In the genomic region with DNA sequence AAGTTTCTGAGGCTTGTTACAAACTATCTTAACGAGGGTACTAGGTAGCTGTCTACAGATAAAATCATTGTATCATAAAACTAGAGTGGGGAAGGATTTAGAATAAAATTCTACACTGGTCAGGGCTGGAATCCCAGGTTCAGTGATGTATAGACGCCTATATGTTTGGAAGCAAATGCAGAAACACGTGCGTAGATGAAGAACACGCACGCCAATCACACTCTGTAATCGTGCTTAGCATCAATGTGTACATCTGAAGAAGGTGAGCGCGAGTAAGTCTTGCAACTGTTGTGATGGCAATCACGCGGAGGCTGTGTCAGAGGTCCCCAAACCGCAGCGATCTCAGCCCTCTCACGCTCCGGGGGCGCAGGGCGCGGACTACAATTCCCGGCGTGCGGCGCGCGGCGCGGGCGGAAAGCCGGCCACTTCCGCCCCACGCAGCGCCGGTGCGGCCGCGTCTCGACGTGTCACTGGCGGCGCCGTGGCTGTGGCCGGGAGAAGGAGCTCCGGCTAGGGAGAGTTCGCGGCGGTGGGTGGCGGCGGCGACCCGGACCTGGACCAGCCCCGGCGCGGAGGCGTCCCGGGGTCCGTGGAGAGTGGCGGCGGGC, we compare ENCODE assay signal across 8 mouse cellular contexts. TPM values are rescaled to one million over a fixed set of nuclear protein-coding genes. Genes with fewer than 3 reads are reported as not detected.
DNase-seq lines count a peak whose midpoint lies in the region; ATAC-seq lines count a peak whose summit lies in the region.

Gene Clint1, plus strand, starts transcription at position 536 of the 608 bp plus-strand sequence.

- peak within 1 kb of the TSS; percentile 83 for H3K27ac ChIP-seq in hindbrain, embryonic 16.5 days (ENCODE audit: low read depth, low read length)
- peak within 1 kb of the TSS; percentile 75 for H3K27ac ChIP-seq in macrophage

- H3K27me3 ChIP-seq in hindbrain, embryonic 16.5 days (replicated peaks; ENCODE audit: control insufficient read depth, insufficient read depth, low read length) = no peaks in the 10 kb centered on the region

- ATAC-seq in hindbrain, embryonic 16.5 days = peak; percentile 98

- H3K4me2 ChIP-seq in hindbrain, embryonic 16.5 days (ENCODE audit: low read length) = peak within 1 kb of the TSS; percentile 67

- under 1% methylated on average over 47 of the region's 57 CpGs for WGBS in hindbrain, embryonic 16.5 days
- under 1% methylated on average over 53 of the region's 57 CpGs for WGBS in macrophage (ENCODE audit: missing documents)

- H3K9ac ChIP-seq in hindbrain, embryonic 16.5 days (ENCODE audit: low read depth, low read length) = peak within 1 kb of the TSS; percentile 96

- DNase-seq in R1 (ENCODE audit: low read depth, low spot score) = peak; percentile 74
- peak; percentile 89 to 93 for DNase-seq in cerebellum, postnatal 25 days
- peak; percentile 78 for DNase-seq in gastrocnemius, adult 18-20 months (ENCODE audit: low spot score)
- DNase-seq in left cerebral cortex, adult 18-20 months (ENCODE audit: low spot score in 2 of 2) = peak; percentile 85 to 90
- DNase-seq in right cerebral cortex, adult 18-20 months = peak; percentile 90
- DNase-seq in urinary bladder, postnatal 10 days (ENCODE audit: low spot score) = peak; percentile 46

- peaks cover 21% of the 10 kb centered on the region for H3K4me1 ChIP-seq in hindbrain, embryonic 16.5 days (ENCODE audit: control insufficient read depth, insufficient read depth, low read depth, low read length)

- H3K79me2 ChIP-seq in macrophage (ENCODE audit: inconsistent target) = peaks cover 38% of the 10 kb centered on the region

- peak within 1 kb of the TSS; percentile 83 for H3K4me3 ChIP-seq in hindbrain, embryonic 16.5 days (ENCODE audit: low read length)
- peak within 1 kb of the TSS; percentile 66 for H3K4me3 ChIP-seq in macrophage (ENCODE audit: inconsistent target)

- H3K9me3 ChIP-seq in hindbrain, embryonic 16.5 days (ENCODE audit: control insufficient read depth, low read length) = no peaks in the 10 kb centered on the region

- no peaks in the 10 kb centered on the region; the same call in 1 of the 2 replicates for H3K36me3 ChIP-seq in hindbrain, embryonic 16.5 days (ENCODE audit: control insufficient read depth, insufficient read depth, low read length)
- no peaks in the 10 kb centered on the region for H3K36me3 ChIP-seq in macrophage (ENCODE audit: inconsistent target)

RNA-seq across cellular contexts. Expression of gene Clint1, which starts in this region (rescaled TPM):
- 10 to 100 TPM; 42.4 to 45.3 TPM for total RNA-seq in gastrocnemius, adult 18-20 months (2021)
- polyA plus RNA-seq in hindbrain, embryonic 16.5 days (2015; fragmentation: Nextera tagmentation; extraction: Ambion mirVana) = 39.4 and 43.4 TPM in 2 replicates
- 10 to 100 TPM; 51.7 to 56.8 TPM for total RNA-seq in left cerebral cortex, adult 18-20 months (2021)
- total RNA-seq in macrophage (2018; cell fraction: chromatin; rRNA removed) = 10 to 100 TPM; 44.8 to 82.6 (median 53.8) TPM
- 10 to 100 TPM; 55.5 to 84.9 (median 68.8) TPM for total RNA-seq in macrophage (2018; cell fraction: cytosol; rRNA removed)
- 10 to 100 TPM; 45.3 to 77.9 (median 57.8) TPM for total RNA-seq in macrophage (2018; cell fraction: nucleus; rRNA removed)
- polyA plus RNA-seq in macrophage (2018) = 61.0 to 76.9 TPM (median 76.8 TPM) in 3 replicates

Comparison
In these comparisons a context has a peak if more than half of its experiments do, and no peak if none do; other contexts are left out.
1. Peak in every context shown above with its lines: DNase-seq, ATAC-seq, H3K4me3 ChIP-seq and H3K27ac ChIP-seq.